Mouse (Mus musculus) midbrain, embryonic 14.5 days (tissue): ENCODE results near the gene Gabpa. TPM values are rescaled to one million over a fixed set of nuclear protein-coding genes. Genes with fewer than 3 reads are reported as not detected.
A peak's percentile ranks its signal among the peaks of the same experiment; 100 is the strongest.

Experiments
- ATAC-seq: fragments of 200-750 bp; cut with Nextera tagmentation; 2 replicates; pipeline ENCODE4 v1.8.0; 2017; ENCODE audit warnings: moderate number of reproducible peaks, moderate library complexity; ENCODE audit not compliant: low FRiP score, low TSS enrichment
- DNase-seq: peaks from one replicate; pipeline ENCODE4 v3.0.0-alpha.2; 2015
- H3K27ac ChIP-seq: fragments of 300-500 bp; sonication (generic); replicated peaks from 2 replicates; pipeline ENCODE4 v1.5.1; 2014; ENCODE audit warnings: mild to moderate bottlenecking, low read depth, low read length, moderate library complexity
- H3K27me3 ChIP-seq: fragments of 300-500 bp; sonication (generic); 2 replicates; pipeline ENCODE4 v1.6.1; 2014; ENCODE audit warnings: low read length, control low read depth, mixed read lengths; ENCODE audit not compliant: control insufficient read depth, insufficient read depth
- H3K36me3 ChIP-seq: fragments of 300-500 bp; sonication (generic); 2 replicates; pipeline ENCODE4 v1.6.1; 2014; ENCODE audit warnings: low read length, control low read depth; ENCODE audit not compliant: control insufficient read depth, insufficient read depth
- H3K4me1 ChIP-seq: fragments of 300-500 bp; sonication (generic); 2 replicates; pipeline ENCODE4 v1.6.1; 2014; ENCODE audit warnings: mild to moderate bottlenecking, antibody characterized with exemption, low read length, control low read depth; ENCODE audit not compliant: control insufficient read depth, insufficient read depth
- H3K4me2 ChIP-seq: fragments of 300-500 bp; sonication (generic); 2 replicates; pipeline ENCODE4 v1.6.1; 2014; ENCODE audit warnings: mild to moderate bottlenecking, low read length, moderate library complexity
- H3K4me3 ChIP-seq: fragments of 300-500 bp; sonication (generic); replicated peaks from 2 replicates; pipeline ENCODE4 v1.5.1; 2014; ENCODE audit warnings: low read depth, low read length
- H3K9ac ChIP-seq: fragments of 300-500 bp; sonication (generic); replicated peaks from 2 replicates; pipeline ENCODE4 v1.6.1; 2014; ENCODE audit warnings: mild to moderate bottlenecking, low read length, moderate library complexity
- H3K9me3 ChIP-seq: fragments of 300-500 bp; sonication (generic); 2 replicates; pipeline ENCODE4 v1.6.1; 2016; ENCODE audit warnings: low read length, control low read depth, mixed read lengths; ENCODE audit not compliant: control insufficient read depth
- WGBS: fragments of 180-500 bp; shearing (Covaris S2); extraction: QIAGEN DNeasy Blood & Tissue Kit; methylation state at CpG from one replicate; pipeline ENCODE4 v1.1.7; 2014; 5-methylcytosine and 5-hydroxymethylcytosine counted together
- polyA plus RNA-seq: library from polyadenylated mRNA; unstranded; fragments of >200 nt; fragmentation: Nextera tagmentation; extraction: Ambion mirVana; gene quantifications from 2 replicates; pipeline ENCODE4 v1.2.1, GENCODE M21; 2014

Gabpa gene
- polyA plus RNA-seq, 1 experiment from 2014 or later, result 24.9 TPM

DNA sequence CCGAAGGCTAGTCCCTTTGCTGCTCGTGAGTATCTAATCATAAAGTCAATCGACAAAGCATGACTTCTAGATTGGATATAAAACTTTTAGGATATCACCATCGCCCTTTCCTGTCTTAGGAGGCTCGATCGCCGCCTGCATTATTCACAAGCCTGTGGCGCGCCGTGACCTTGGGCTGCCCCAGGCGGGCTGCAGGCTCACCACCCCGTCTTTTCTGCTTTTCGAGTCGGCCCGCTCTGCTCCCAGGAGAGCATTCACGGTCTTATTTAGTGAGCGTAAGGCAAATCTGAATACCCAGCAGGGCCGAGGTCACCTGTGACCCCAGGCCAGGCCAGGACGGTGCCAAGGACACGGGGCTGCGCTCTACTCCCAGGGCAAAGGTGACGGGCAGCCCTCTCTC, 381 bp upstream of the Gabpa start:
- Histone ChIP-seq H3K36me3 (peaks cover 37% of the 10 kb centered on the region), H3K9me3 (no peaks in the 10 kb centered on the region), H3K4me3 (peak overlapping the region; percentile 92), H3K9ac (peak overlapping the region; percentile 95), H3K4me2 (peak overlapping the region; percentile 86), H3K27ac (peak overlapping the region; percentile 95), H3K27me3 (no peaks in the 10 kb centered on the region), H3K4me1 (peaks cover 16% of the 10 kb centered on the region)
- no peak for DNase-seq
- ATAC-seq, result no peak
- under 1% methylated on average over 22 of the region's 22 CpGs for WGBS

DNA sequence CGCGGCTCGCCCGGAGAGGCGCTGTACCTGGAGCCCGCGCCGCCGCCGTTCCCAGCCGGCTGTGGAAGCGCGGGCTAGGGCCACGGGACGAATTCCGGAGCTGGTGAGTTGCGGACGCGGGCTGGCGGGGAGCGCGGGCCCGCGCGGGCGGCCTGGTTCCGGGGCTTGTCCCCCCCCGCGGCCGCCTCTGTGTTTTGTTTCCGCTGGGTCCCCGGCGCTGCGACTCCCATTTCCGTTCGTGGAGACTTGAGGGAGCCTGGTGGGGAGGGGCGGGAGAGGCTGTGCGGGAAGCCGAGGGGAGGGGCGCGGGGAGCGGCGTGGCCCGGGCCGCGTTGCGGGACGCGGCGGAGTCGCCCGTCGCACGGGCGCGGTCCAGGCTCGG, 707 bp downstream of the Gabpa start, which contains the start of gene Atp5j:
Gene Atp5j, minus strand, starts transcription at position 185 of the 382 bp plus-strand sequence.
- Histone ChIP-seq H3K9me3 (no peaks in the 10 kb centered on the region), H3K36me3 (peaks cover 32% of the 10 kb centered on the region), H3K9ac (peak within 1 kb of the TSS; percentile 95), H3K27me3 (no peaks in the 10 kb centered on the region), H3K4me3 (peak within 1 kb of the TSS; percentile 92), H3K4me2 (peak within 1 kb of the TSS; percentile 86), H3K27ac (peak within 1 kb of the TSS; percentile 95), H3K4me1 (peaks cover 16% of the 10 kb centered on the region)
- ATAC-seq (peak; percentile 75), DNase-seq (peak; percentile 89)
- WGBS, result under 1% methylated on average over 56 of the region's 57 CpGs

DNA sequence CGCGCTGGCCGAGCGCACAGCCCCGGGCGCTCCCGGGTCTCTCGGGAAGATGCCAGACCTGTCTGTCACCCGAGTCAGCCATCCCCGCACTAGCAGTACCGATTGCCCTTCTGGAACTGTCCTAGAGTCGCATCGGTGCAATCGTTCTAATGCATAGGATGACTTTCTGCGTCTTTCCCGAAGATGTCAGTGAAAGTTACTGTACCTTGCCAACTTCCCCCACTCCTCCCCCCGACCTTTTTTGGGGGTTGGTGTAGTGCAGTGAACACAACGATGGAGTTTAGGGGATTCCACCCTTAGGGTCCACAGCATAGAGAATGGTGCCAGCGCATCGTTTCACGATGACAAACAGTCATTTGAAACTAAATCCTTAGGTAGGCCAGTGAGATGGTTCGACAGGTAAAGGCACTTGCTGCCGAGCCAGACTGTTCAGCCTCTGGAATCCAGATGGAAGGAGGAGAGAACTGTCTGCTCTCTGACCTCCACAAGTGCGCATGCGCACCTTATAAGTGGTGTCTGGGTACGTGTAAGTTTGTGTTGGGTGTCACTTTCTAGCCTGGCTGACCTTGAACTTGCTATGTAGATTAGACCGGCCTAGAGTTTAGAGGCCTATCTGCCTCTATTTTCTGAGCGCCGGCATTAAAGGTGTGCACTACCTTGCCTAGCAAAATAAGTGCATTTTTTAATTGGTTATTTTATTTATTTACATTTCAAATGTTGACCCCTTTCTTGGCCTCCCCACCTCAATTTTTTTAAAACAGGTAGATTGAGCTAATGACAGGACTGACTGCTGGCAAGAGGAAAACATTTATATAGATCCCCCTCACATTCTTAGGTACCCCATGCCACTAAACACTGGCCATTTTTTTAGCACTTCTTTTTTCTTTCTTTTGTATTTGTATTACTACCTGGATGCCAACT, 1.4 kb downstream of the Gabpa start:
- ATAC-seq (peak; percentile 2; the same call in 1 of the 2 replicates), DNase-seq (peak; percentile 72)
- peak overlapping the region; percentile 95 for H3K27ac ChIP-seq
- H3K27me3 ChIP-seq, result no peaks in the 10 kb centered on the region
- H3K4me1 ChIP-seq, result peaks cover 16% of the 10 kb centered on the region
- peak overlapping the region; percentile 86 for H3K4me2 ChIP-seq
- H3K36me3 ChIP-seq, result peaks cover 32% of the 10 kb centered on the region
- no peaks in the 10 kb centered on the region for H3K9me3 ChIP-seq
- peak overlapping the region; percentile 92 for H3K4me3 ChIP-seq
- 10% methylated on average over 29 of the region's 29 CpGs for WGBS
- peak overlapping the region; percentile 95 for H3K9ac ChIP-seq

DNA sequence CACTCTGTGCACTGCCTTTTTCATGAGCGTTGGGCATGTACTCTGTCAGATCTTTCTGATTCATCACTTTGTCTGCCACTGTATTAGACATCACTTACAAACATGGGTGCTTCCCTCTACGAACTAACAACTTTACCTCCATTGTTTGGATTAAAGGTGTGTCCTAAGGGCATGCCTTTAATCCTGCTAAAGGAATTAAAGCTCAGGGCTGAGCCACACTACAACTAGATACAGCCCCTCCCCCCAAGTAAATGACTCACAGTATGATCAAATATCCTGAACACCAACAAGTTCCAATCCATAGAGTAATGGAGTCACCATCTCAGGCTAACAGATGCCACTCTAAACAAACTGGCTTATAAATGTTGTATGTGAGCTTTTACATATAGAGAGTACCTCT, 3.9 kb downstream of the Gabpa start:
- WGBS, result 74% methylated on average over 2 of the region's 2 CpGs
- Histone ChIP-seq H3K4me2 (no peak overlapping the region), H3K27me3 (no peaks in the 10 kb centered on the region), H3K4me1 (peaks cover 14% of the 10 kb centered on the region), H3K9me3 (no peaks in the 10 kb centered on the region), H3K27ac (no peak overlapping the region), H3K36me3 (peaks cover 27% of the 10 kb centered on the region), H3K9ac (no peak overlapping the region), H3K4me3 (no peak overlapping the region)
- no peak for ATAC-seq
- no peak for DNase-seq

DNA sequence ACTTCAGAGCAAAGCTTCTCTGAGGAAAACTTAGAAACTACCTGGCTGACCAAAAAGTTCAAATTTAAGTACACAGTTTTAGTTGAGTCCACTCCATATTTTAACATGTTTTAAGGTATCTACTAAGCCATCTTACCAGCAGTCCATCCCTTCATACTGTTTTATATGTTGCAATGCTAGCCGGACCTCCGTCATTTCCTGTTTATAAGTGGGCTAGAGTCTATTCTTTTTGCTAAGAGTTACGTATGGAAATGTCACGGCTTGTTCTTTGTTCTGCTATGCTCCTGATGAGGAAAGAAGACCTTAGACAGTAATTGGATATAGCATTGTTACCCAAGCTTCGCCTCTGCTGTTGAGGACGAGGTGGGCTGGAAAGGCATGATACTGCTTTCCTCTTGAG, 18.8 kb downstream of the Gabpa start:
- no peak for ATAC-seq
- no peak overlapping the region for H3K9ac ChIP-seq
- peaks cover 74% of the 10 kb centered on the region for H3K36me3 ChIP-seq

DNA sequence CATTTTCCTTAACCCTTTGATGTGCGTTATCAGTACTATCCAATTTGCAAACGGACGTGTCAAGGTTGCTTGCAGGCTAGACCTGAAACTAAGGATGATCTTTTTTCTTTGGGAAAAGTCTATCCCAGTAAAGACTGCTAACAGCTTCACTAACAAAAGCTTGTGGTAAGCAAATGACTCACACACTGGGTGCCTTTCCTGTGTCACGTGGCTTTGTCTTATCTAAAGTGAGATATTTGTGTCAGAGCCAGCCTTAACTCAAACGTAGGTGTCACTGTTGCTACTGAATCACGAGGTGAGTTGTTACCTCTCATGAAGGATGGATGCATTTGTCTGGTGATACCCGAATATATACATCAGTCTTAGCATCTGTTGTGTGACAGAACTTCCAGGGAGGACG, 29.9 kb downstream of the Gabpa start:
- ATAC-seq, result no peak
- Histone ChIP-seq H3K9me3 (no peaks in the 10 kb centered on the region), H3K4me3 (no peak overlapping the region), H3K36me3 (peaks cover 23% of the 10 kb centered on the region), H3K27me3 (no peaks in the 10 kb centered on the region), H3K4me1 (no peaks in the 10 kb centered on the region), H3K4me2 (no peak overlapping the region), H3K9ac (no peak overlapping the region), H3K27ac (no peak overlapping the region)
- 90% methylated on average over 8 of the region's 8 CpGs for WGBS
- no peak for DNase-seq

More for the DNA sequence above, 18.8 kb downstream of the Gabpa start:
- WGBS, result 96% methylated on average over 6 of the region's 6 CpGs
- Histone ChIP-seq H3K4me2 (no peak overlapping the region), H3K4me3 (no peak overlapping the region), H3K27me3 (no peaks in the 10 kb centered on the region), H3K9me3 (no peaks in the 10 kb centered on the region), H3K4me1 (no peaks in the 10 kb centered on the region), H3K27ac (no peak overlapping the region)
- DNase-seq, result no peak

DNA sequence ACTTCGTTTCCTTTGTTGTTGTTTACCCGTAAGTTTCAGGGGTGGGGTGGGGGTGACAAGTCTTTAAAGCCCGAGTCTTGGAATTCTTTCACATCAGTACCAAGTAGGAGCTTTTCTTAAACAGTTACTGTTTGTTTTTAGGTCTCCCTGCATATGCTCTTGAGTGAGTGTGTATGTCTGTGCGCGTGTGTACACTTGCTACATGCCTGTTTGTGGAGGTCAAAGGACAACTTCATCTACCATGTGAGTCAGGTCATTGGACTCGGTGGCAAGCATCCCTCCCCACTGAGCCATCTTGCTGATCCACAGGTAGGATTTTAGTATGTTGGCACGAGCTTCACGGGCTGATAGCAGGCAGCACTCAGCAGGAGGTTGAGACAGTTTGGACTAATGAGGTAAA, 39.1 kb downstream of the Gabpa start:
- no peak overlapping the region for H3K27ac ChIP-seq
- H3K27me3 ChIP-seq, result no peaks in the 10 kb centered on the region
- H3K9me3 ChIP-seq, result no peaks in the 10 kb centered on the region
- DNase-seq, result no peak
- H3K4me3 ChIP-seq, result no peak overlapping the region
- no peak for ATAC-seq
- H3K9ac ChIP-seq, result no peak overlapping the region
- WGBS, result 82% methylated on average over 8 of the region's 8 CpGs
- H3K4me2 ChIP-seq, result no peak overlapping the region
- 0 out of 2 replicates have a peak, but pooled peaks cover 4% of the 10 kb centered on the region for H3K4me1 ChIP-seq
- H3K36me3 ChIP-seq, result no peaks in the 10 kb centered on the region

DNA sequence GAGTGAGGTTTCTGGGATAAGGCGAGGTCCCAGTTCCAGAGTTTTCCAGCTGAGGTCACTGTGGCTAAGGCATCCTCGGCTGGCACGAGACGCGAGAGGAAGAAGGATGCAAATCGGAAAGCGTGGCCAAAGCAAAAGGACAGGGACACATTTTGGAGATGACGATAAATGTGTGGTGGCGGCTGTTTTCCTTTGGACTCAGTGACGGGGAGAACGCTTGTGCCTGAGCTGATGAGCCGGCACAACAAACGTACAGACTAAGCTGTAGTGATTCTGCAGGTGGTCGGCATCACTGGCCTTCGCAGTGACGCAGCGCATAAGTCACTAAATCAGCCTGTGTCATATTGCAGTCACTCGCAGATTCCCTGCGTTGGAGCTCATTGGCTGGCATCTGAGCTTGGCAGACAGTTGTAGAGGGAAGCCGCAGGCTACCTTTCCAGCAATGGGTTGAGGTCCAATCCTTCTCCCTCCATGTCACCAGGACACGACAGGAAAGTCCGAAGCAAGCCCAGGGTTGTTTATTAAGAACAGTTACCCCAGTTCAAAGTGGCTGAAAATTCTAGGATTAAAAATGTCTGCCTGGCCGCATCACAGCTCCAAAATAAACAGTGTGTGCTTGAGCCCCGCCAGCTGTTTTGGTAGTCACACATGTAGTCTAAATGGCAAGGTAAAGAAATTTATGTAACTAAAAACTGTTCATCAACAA, 40.4 kb downstream of the Gabpa start:
- no peak for ATAC-seq

More for the DNA sequence above, 40.4 kb downstream of the Gabpa start:
- Histone ChIP-seq H3K27ac (no peak overlapping the region), H3K27me3 (no peaks in the 10 kb centered on the region), H3K9ac (no peak overlapping the region), H3K9me3 (no peaks in the 10 kb centered on the region), H3K36me3 (no peaks in the 10 kb centered on the region), H3K4me3 (no peak overlapping the region), H3K4me1 (0 out of 2 replicates have a peak, but pooled peaks cover 4% of the 10 kb centered on the region), H3K4me2 (no peak overlapping the region)
- DNase-seq, result peak; percentile 40
- 83% methylated on average over 24 of the region's 24 CpGs for WGBS
